9 mouse cellular contexts compared by ENCODE assay signal in genomic region chr16:35303721-35304120, GRCm38 (mm10).
"Had no signal": no experiment of that assay in that cellular context is flagged by ENCODE, and none has a peak within 500 bp of the region (broad histone marks: within the 10 kb centered on the region; RNA-seq: fewer than 3 reads in every experiment).

No protein-coding gene starts in this region.

- DNase-seq: liver, embryonic 13.5 days; liver, postnatal 0 days; lung, adult 2 months; lung, postnatal 14 days; lung, postnatal 36 days; right cerebral cortex, postnatal 14 days; thymus, adult 2 months; thymus, postnatal 25 days; thymus, postnatal 4 days had no signal
